Mouse (Mus musculus) heart, adult 2 months (tissue): ENCODE results near the gene Phldb2. TPM values are rescaled to one million over a fixed set of nuclear protein-coding genes. Genes with fewer than 3 reads are reported as not detected.

Experiments
- DNase-seq, 2 experiments: peaks; one replicate each; pipeline ENCODE4 v3.0.0; 2021
- H3K27ac ChIP-seq: fragments of 200-600 bp; 2 replicates; pipeline ENCODE4 v1.8.1; 2022
- H3K27me3 ChIP-seq: fragments of 200-500 bp; 2 replicates; pipeline ENCODE4 v1.6.1; 2012; ENCODE audit warnings: mild to moderate bottlenecking, low read length, inconsistent platforms, mixed read lengths; ENCODE audit not compliant: control insufficient read depth, insufficient read depth
- H3K36me3 ChIP-seq: fragments of 200-500 bp; 2 replicates; pipeline ENCODE4 v1.6.1; 2012; ENCODE audit warnings: low read length, inconsistent platforms; ENCODE audit not compliant: control insufficient read depth, insufficient read depth
- H3K4me1 ChIP-seq: fragments of 200-500 bp; 2 replicates; pipeline ENCODE4 v1.6.1; 2011; ENCODE audit warnings: low read length; ENCODE audit not compliant: control insufficient read depth, insufficient read depth
- H3K4me3 ChIP-seq: fragments of 200-600 bp; 2 replicates; pipeline ENCODE4 v1.8.1; 2022
- H3K79me2 ChIP-seq: fragments of 200-500 bp; replicated peaks from 2 replicates; pipeline ENCODE4 v1.6.1; 2012; ENCODE audit warnings: mild to moderate bottlenecking, inconsistent platforms, low read length, moderate library complexity, mixed read lengths; ENCODE audit not compliant: control insufficient read depth, insufficient read depth
- H3K9ac ChIP-seq: fragments of 200-500 bp; 2 replicates; pipeline ENCODE4 v1.6.1; 2012; ENCODE audit warnings: low read depth, mild to moderate bottlenecking, control low read depth, inconsistent platforms, low read length, mixed read lengths
- CTCF ChIP-seq: fragments of 200-600 bp; IDR thresholded peaks from 2 replicates; pipeline ENCODE4 v1.8.1; 2022; ENCODE audit warnings: antibody characterized with exemption, mild to moderate bottlenecking, moderate library complexity
- EP300 ChIP-seq: fragments of 200-500 bp; IDR thresholded peaks from 2 replicates; pipeline ENCODE4 v1.6.1; 2011; ENCODE audit warnings: low read depth, low read length, control low read depth; ENCODE audit not compliant: insufficient read depth
- POLR2A ChIP-seq: fragments of 200-500 bp; IDR thresholded peaks from 2 replicates; pipeline ENCODE4 v1.6.1; 2011; ENCODE audit warnings: mild to moderate bottlenecking, low read depth, low read length, control low read depth; ENCODE audit not compliant: insufficient read depth
- WGBS: fragments of 180-500 bp; shearing (Covaris S2); methylation state at CpG from one replicate; pipeline ENCODE4 v1.1.7; 2018; 5-methylcytosine and 5-hydroxymethylcytosine counted together
- intact Hi-C: fragments of 180-260 bp; cut with DNase I; formaldehyde crosslinking; loops from one replicate; pipeline ENCODE4 v1.15.1; 2025
- polyA plus RNA-seq: library from polyadenylated mRNA; depleted of rRNA; stranded (reverse); fragments of >200 nt; gene quantifications from 2 replicates; pipeline ENCODE4 v1.2.3, GENCODE M21; 2012
- total RNA-seq, 2 experiments: library from RNA; stranded (reverse); gene quantifications; 2 replicates each; pipeline ENCODE4 v1.2.3; 2021

The Phldb2 gene
- total and polyA plus RNA-seq, 3 experiments, result 3.6 to 13.0 (median 10.9) TPM

GRCm38 (mm10) chr16:45935956-45936483, 17.4 kb downstream of the Phldb2 start:
- intact Hi-C loops, result no loop called here
- Histone ChIP-seq H3K4me1 (no peaks in the 10 kb centered on the region), H3K36me3 (no peaks in the 10 kb centered on the region), H3K9ac (no peak overlapping the region), H3K79me2 (no peaks in the 10 kb centered on the region), H3K27me3 (no peaks in the 10 kb centered on the region), H3K4me3 (no peak overlapping the region), H3K27ac (no peak overlapping the region)
- TF ChIP-seq POLR2A, result no peak
- no peak for TF ChIP-seq EP300
- no peak for TF ChIP-seq CTCF
- WGBS, result 61% methylated on average over 3 of the region's 3 CpGs
- DNase-seq, result no peak

GRCm38 (mm10) chr16:45934721-45935407, 18.5 kb downstream of the Phldb2 start:
- TF ChIP-seq CTCF (no peak), EP300 (no peak), POLR2A (no peak)
- no peak overlapping the region for H3K27ac ChIP-seq
- H3K9ac ChIP-seq, result no peak overlapping the region
- H3K27me3 ChIP-seq, result no peaks in the 10 kb centered on the region
- WGBS, result 70% methylated on average over 2 of the region's 2 CpGs
- no peak for DNase-seq
- no peaks in the 10 kb centered on the region for H3K36me3 ChIP-seq
- no peaks in the 10 kb centered on the region for H3K79me2 ChIP-seq
- H3K4me3 ChIP-seq, result no peak overlapping the region
- peaks cover 2% of the 10 kb centered on the region; the same call in 1 of the 2 replicates for H3K4me1 ChIP-seq
- intact Hi-C loops, result no loop called here

DNA sequence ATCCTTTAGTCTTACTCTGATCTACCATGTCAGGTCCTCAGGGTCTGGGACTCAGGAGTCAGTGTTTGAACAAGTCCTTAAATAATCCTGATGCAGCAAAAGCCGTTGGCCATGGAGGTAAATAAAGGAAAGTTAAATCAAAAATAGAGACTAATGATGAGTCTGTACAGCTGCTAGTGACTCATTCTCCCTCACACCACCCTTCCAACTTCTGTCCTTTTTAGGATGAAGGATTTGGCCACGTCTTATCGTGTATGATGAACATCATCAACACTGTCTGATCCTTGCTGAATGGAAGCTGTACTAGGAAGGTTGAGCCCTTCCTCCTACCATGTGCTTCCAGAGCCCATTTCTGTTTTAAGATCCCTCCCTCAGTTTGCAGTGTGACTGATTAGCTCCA, 23.1 kb downstream of the Phldb2 start:
- no peak overlapping the region for H3K27ac ChIP-seq
- no peaks in the 10 kb centered on the region; the same call in 1 of the 2 replicates for H3K36me3 ChIP-seq
- TF ChIP-seq CTCF, result no peak
- no peak for TF ChIP-seq EP300
- no peak for TF ChIP-seq POLR2A
- intact Hi-C loops, result no loop called here
- H3K4me1 ChIP-seq, result peaks cover 8% of the 10 kb centered on the region
- no peak overlapping the region for H3K9ac ChIP-seq
- DNase-seq, result no peak
- H3K4me3 ChIP-seq, result no peak overlapping the region
- no peaks in the 10 kb centered on the region for H3K79me2 ChIP-seq
- H3K27me3 ChIP-seq, result no peaks in the 10 kb centered on the region
- 75% methylated on average over 3 of the region's 3 CpGs for WGBS

DNA sequence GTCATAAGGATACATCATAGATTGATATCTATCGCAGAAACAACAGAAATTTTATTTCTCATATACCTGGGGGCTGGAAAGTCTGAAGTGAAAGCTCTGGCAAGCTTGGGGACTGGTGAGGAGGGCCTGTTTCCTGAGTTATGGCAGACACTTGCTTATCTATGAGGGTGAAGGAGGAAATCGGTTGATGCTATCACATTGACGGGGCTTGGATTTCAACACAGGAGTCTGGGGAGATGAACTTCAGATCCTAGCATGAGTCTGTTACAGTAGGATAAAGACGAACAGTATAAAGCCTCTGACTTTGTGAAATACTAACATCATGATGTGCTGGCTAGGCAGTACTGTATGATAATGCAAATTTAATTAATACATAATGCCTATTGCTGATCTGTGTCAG, 25.3 kb downstream of the Phldb2 start:
- no peaks in the 10 kb centered on the region for H3K27me3 ChIP-seq
- 41% methylated on average over 4 of the region's 4 CpGs for WGBS
- H3K4me1 ChIP-seq, result peaks cover 12% of the 10 kb centered on the region
- H3K36me3 ChIP-seq, result no peaks in the 10 kb centered on the region; the same call in none of the 2 replicates
- no peak overlapping the region for H3K27ac ChIP-seq
- DNase-seq, result no peak
- intact Hi-C loops, result no loop called here
- H3K9ac ChIP-seq, result no peak overlapping the region
- H3K79me2 ChIP-seq, result no peaks in the 10 kb centered on the region
- TF ChIP-seq CTCF, result no peak
- TF ChIP-seq POLR2A, result no peak
- TF ChIP-seq EP300, result no peak
- no peak overlapping the region for H3K4me3 ChIP-seq

DNA sequence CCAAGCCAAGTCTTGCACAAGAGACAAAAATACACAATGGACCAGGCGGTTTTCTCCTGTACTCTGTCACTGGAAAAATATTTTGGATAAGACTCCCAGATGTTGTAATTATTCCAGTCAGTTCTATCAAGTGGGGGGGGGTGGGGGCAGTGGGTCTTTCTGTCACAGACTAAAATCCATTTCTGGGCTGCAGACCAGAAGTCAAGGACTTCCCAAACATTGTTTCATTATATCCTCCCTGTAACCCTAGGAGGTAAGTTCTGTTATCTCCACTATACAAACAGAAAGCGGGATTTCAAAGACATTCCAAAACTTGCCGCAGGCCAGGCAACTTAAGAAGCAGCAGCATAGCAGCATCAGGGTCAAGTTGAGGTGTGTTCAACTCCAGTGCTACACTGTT, 25.8 kb downstream of the Phldb2 start:
- DNase-seq, result no peak
- Histone ChIP-seq H3K9ac (no peak overlapping the region), H3K27me3 (no peaks in the 10 kb centered on the region), H3K4me1 (peaks cover 16% of the 10 kb centered on the region), H3K4me3 (no peak overlapping the region), H3K79me2 (no peaks in the 10 kb centered on the region), H3K36me3 (no peaks in the 10 kb centered on the region; the same call in none of the 2 replicates), H3K27ac (no peak overlapping the region)
- TF ChIP-seq CTCF (no peak), POLR2A (no peak), EP300 (no peak)
- WGBS, result 23% methylated on average over 3 of the region's 3 CpGs
- intact Hi-C loops, result no loop called here

DNA sequence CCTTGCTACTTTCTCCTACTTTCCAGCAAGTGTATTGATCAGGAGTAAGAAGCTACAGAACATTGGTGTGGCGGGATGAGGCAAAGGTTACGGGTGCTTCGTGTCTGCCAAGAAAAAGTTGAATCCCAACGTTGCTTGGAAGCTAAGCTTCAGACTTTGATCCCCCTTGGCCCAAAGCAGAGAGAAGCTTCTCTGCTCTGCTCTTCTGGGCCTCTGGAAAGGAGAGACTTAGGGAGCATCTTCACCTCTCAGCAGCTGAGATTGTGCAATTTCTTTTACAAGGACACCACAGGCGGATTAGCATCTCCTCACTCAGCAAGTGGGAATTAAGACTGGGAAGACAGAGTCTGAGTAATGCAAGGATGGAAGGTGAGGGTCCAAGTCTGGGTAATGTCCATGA, 26.5 kb downstream of the Phldb2 start:
- WGBS, result 86% methylated on average over 5 of the region's 5 CpGs
- no peak overlapping the region for H3K27ac ChIP-seq
- no peak for DNase-seq

More for the DNA sequence above, 26.5 kb downstream of the Phldb2 start:
- H3K4me3 ChIP-seq, result no peak overlapping the region
- no peak overlapping the region for H3K9ac ChIP-seq
- no peaks in the 10 kb centered on the region; the same call in none of the 2 replicates for H3K36me3 ChIP-seq
- intact Hi-C loops, result no loop called here
- no peaks in the 10 kb centered on the region for H3K27me3 ChIP-seq
- TF ChIP-seq POLR2A, result no peak
- TF ChIP-seq CTCF, result no peak
- no peak for TF ChIP-seq EP300
- peaks cover 16% of the 10 kb centered on the region for H3K4me1 ChIP-seq
- no peaks in the 10 kb centered on the region for H3K79me2 ChIP-seq
